Mouse (Mus musculus) bone marrow, adult 2 months (tissue): Measurements from ENCODE around the gene Rps8. TPM values are rescaled to one million over a fixed set of nuclear protein-coding genes. Genes with fewer than 3 reads are reported as not detected.

Experiments
- H3K27ac ChIP-seq: fragments of 200-500 bp; 2 replicates; pipeline ENCODE4 v1.5.1; 2012; ENCODE audit warnings: low read depth, mild to moderate bottlenecking, control low read depth, inconsistent platforms, low read length; ENCODE audit not compliant: control insufficient read depth, poor library complexity, insufficient read depth
- H3K4me1 ChIP-seq: fragments of 200-500 bp; 2 replicates; pipeline ENCODE4 v1.6.1; 2011; ENCODE audit warnings: low read length; ENCODE audit not compliant: control insufficient read depth, insufficient read depth
- H3K4me3 ChIP-seq: fragments of 200-500 bp; replicated peaks from 2 replicates; pipeline ENCODE3; 2011; ENCODE audit warnings: mild to moderate bottlenecking, low read depth, low read length, control low read depth; ENCODE audit not compliant: control insufficient read depth
- CTCF ChIP-seq: fragments of 200-500 bp; IDR thresholded peaks from 2 replicates; pipeline ENCODE4 v1.5.1; 2011; ENCODE audit warnings: low read length, control low read depth; ENCODE audit not compliant: control insufficient read depth, insufficient read depth
- POLR2A ChIP-seq: fragments of 200-500 bp; IDR thresholded peaks from 2 replicates; pipeline ENCODE4 v1.6.1; 2011; ENCODE audit warnings: low read depth, mild to moderate bottlenecking, control low read depth, low read length, borderline replicate concordance; ENCODE audit not compliant: control insufficient read depth
- WGBS: fragments of 180-500 bp; shearing (Covaris S2); methylation state at CpG from one replicate; pipeline ENCODE4 v1.1.7; 2018; 5-methylcytosine and 5-hydroxymethylcytosine counted together
- polyA plus RNA-seq: library from polyadenylated mRNA; stranded (reverse); fragments of >200 nt; gene quantifications from 2 replicates; pipeline ENCODE4 v1.2.4, GENCODE M21; 2011; ENCODE audit warnings: low replicate concordance; ENCODE audit not compliant: missing spikeins, insufficient read depth, insufficient read length

Gene Rps8
- polyA plus RNA-seq, 1 experiment: 3,425 TPM

DNA sequence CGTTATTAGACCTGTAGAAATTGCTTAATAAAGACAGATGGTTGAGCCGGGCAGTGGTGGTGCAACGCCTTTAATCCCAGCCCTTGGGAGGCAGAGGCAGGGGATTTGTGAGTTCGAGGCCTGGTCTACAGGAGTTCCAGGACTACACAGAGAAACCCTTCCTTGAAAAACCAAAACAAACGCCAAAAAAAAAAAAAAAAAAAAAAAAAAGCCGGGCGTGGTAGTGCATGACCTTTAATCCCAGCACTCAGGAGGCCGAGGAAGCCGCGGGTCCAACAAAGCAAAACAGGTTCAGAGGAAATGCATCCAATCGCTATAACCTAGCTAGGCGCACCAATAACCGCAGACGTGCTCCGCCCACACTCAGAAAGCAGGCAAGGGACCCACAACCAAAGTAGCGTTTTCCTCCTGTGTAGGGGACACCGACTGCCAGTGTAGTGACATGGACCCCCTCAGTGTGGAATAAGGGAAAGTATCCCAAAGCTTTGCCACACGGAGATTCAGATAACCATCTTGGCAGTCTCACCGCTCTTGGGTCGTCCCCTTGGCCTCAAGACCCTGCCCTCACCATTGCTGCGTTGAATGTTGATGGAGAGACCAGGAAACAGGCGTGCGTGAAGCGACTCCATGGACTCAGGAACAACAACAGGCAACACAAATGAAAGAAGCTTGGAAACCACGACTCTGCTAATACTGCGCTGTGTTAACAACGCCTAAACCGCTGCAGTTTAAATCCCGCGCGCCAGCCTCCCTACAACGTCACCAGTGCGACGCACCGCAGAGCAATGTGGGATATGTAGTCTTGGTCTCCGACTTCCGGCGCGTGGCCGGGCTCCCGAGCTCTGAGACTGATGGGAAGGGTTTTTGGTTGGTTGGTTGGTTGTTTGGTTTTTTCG, 26.1 kb upstream of the Rps8 start, which contains the start of gene Kif2c:
Kif2c (minus strand) TSS at position 777 of the 896 bp plus-strand sequence.
- Histone ChIP-seq H3K4me3 (peak within 1 kb of the TSS; percentile 88), H3K27ac (peak within 1 kb of the TSS; percentile 42), H3K4me1 (no peaks in the 10 kb centered on the region)
- TF ChIP-seq CTCF (0 out of 2 replicates have a peak, but pooled peaks have one; percentile 2), POLR2A (peak; percentile 47; the same call in 1 of the 2 replicates)
- WGBS: under 1% methylated on average over 42 of the region's 42 CpGs

GRCm38 (mm10) chr4:117169936-117170335, 13.9 kb upstream of the Rps8 start:
- 92% methylated on average over 5 of the region's 5 CpGs for WGBS
- TF ChIP-seq CTCF: no peak
- no peak for TF ChIP-seq POLR2A

GRCm38 (mm10) chr4:117161183-117161582, 5.1 kb upstream of the Rps8 start:
- H3K27ac ChIP-seq: no peak overlapping the region
- 85% methylated on average over 4 of the region's 4 CpGs for WGBS
- no peaks in the 10 kb centered on the region for H3K4me1 ChIP-seq
- TF ChIP-seq CTCF: no peak
- TF ChIP-seq POLR2A: no peak
- H3K4me3 ChIP-seq: no peak overlapping the region

More at GRCm38 (mm10) chr4:117169936-117170335, 13.9 kb upstream of the Rps8 start:
- Histone ChIP-seq H3K4me1 (no peaks in the 10 kb centered on the region), H3K4me3 (no peak overlapping the region), H3K27ac (no peak overlapping the region)

- no peak for TF ChIP-seq POLR2A
- TF ChIP-seq CTCF: no peak
- Histone ChIP-seq H3K27ac (no peak overlapping the region), H3K4me3 (no peak overlapping the region), H3K4me1 (no peaks in the 10 kb centered on the region; the same call in 1 of the 2 replicates)
- WGBS: 87% methylated on average over 10 of the region's 10 CpGs
Observed at GRCm38 (mm10) chr4:117159666-117160065, 3.6 kb upstream of the Rps8 start.

GRCm38 (mm10) chr4:117156372-117156771, 329 bp upstream of the Rps8 start:
- 25% methylated on average over 6 of the region's 6 CpGs for WGBS
- TF ChIP-seq CTCF: no peak
- no peak for TF ChIP-seq POLR2A
- no peak overlapping the region for H3K4me3 ChIP-seq
- no peaks in the 10 kb centered on the region; the same call in 1 of the 2 replicates for H3K4me1 ChIP-seq
- H3K27ac ChIP-seq: peak overlapping the region; percentile 78; the same call in 1 of the 2 replicates

DNA sequence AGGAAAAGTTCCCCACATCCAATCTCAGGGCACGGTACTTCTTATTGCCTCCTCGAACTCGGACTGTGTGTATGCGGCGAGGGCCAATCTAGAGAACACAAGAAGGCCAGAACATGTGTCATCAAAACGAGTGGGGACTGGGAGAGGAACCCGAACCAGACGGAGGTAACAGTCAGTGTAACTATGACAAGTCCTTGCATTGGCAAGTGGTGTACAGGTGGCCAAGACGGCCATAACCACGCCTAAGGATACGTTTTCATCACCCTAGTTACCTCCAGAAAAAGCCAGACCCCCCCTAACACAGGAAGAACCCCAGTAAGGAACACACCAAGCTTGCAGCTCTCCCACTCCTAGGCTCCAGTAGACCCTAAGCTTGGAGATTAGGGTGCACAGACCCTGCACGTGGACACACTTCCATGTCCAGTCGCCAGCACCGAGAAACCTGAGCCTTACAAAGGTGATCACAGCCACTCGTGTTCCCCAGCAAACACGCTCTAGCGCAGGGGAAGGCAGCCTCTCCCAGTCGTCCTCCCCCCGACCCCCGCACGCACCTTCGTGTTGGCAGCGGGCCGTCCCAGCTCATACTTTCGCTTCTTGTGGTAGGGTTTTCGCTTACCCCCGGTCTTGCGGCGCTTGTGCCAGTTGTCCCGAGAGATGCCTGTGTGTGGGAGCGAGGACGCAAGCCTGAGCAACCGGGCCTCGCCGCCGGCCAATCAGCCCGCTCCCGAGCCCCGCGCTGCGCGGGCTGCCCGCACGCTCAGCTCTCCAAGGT, 837 bp downstream of the Rps8 start:
- WGBS: under 1% methylated on average over 44 of the region's 44 CpGs
- H3K4me1 ChIP-seq: no peaks in the 10 kb centered on the region; the same call in 1 of the 2 replicates
- H3K27ac ChIP-seq: peak overlapping the region; percentile 78
- no peak for TF ChIP-seq CTCF
- no peak for TF ChIP-seq POLR2A
- peak overlapping the region; percentile 91 for H3K4me3 ChIP-seq

GRCm38 (mm10) chr4:117152714-117153113, 3.3 kb downstream of the Rps8 start:
- TF ChIP-seq POLR2A (no peak), CTCF (no peak)
- WGBS: 59% methylated on average over 5 of the region's 5 CpGs
- no peak overlapping the region for H3K27ac ChIP-seq
- H3K4me1 ChIP-seq: no peaks in the 10 kb centered on the region; the same call in 1 of the 2 replicates
- no peak overlapping the region for H3K4me3 ChIP-seq

- Histone ChIP-seq H3K4me3 (no peak overlapping the region), H3K4me1 (no peaks in the 10 kb centered on the region; the same call in 1 of the 2 replicates), H3K27ac (no peak overlapping the region)
- 74% methylated on average over 1 of the region's 1 CpGs for whole genome bisulfite sequencing
- TF ChIP-seq POLR2A (no peak), CTCF (no peak)
Observed at GRCm38 (mm10) chr4:117151416-117151815, 4.6 kb downstream of the Rps8 start.
